Mouse (Mus musculus): ENCODE measurements around the gene Rhbdd3.
A peak's percentile ranks its signal among the peaks of the same experiment; 100 is the strongest.
"Not testable (repeated sequence)": the region's sequence is repeated elsewhere in the genome, so short reads cannot be mapped to it uniquely, and the experiment has no call there.

The Rhbdd3 gene

GRCm38 (mm10) chr11:5065056-5065821, 33.5 kb upstream of the Rhbdd3 start, which contains the start of gene Gas2l1:
Gas2l1 (minus strand) TSS chr11:5065327.
- DNase-seq: peak; percentile 30 to 43

- DNase-seq: no peak
These were observed 31.7 kb upstream of the Rhbdd3 start for GRCm38 (mm10) chr11:5067063-5067462.

GRCm38 (mm10) chr11:5068126-5068971, 30.4 kb upstream of the Rhbdd3 start:
- DNase-seq: no peak

GRCm38 (mm10) chr11:5074882-5075281, 23.8 kb upstream of the Rhbdd3 start:
- DNase-seq: no peak

- DNase-seq: no peak
These were observed 23.0 kb upstream of the Rhbdd3 start for GRCm38 (mm10) chr11:5075760-5076159.

GRCm38 (mm10) chr11:5076843-5077242, 21.9 kb upstream of the Rhbdd3 start:
- DNase-seq: not testable (repeated sequence)

- no peak for DNase-seq
These were observed 9.6 kb upstream of the Rhbdd3 start for GRCm38 (mm10) chr11:5089147-5089546.

GRCm38 (mm10) chr11:5091706-5092105, 7.0 kb upstream of the Rhbdd3 start:
- DNase-seq: no peak

GRCm38 (mm10) chr11:5095877-5096276, 2.8 kb upstream of the Rhbdd3 start:
- DNase-seq: no peak

- DNase-seq: no peak
These were observed 2.2 kb upstream of the Rhbdd3 start for GRCm38 (mm10) chr11:5096480-5097020.

- peak in 1 of 2 experiments; percentile 39 for DNase-seq
These were observed 541 bp upstream of the Rhbdd3 start for GRCm38 (mm10) chr11:5098035-5098735.

- peak; percentile 59 to 76 for DNase-seq
These were observed 954 bp downstream of the Rhbdd3 start for GRCm38 (mm10) chr11:5099576-5100183.

- DNase-seq: no peak
These were observed 1.6 kb downstream of the Rhbdd3 start for GRCm38 (mm10) chr11:5100283-5100682.

- DNase-seq: no peak
These were observed 2.1 kb downstream of the Rhbdd3 start for GRCm38 (mm10) chr11:5100801-5101200.

- no peak for DNase-seq
These were observed 2.9 kb downstream of the Rhbdd3 start for GRCm38 (mm10) chr11:5101641-5102040.

- no peak for DNase-seq
These were observed 3.7 kb downstream of the Rhbdd3 start for GRCm38 (mm10) chr11:5102384-5102783.

- no peak for DNase-seq
These were observed 5.3 kb downstream of the Rhbdd3 start for GRCm38 (mm10) chr11:5103986-5104509.

- DNase-seq: no peak
These were observed 10.7 kb downstream of the Rhbdd3 start for GRCm38 (mm10) chr11:5109441-5109840.

GRCm38 (mm10) chr11:5113645-5114044, 14.9 kb downstream of the Rhbdd3 start:
- DNase-seq: no peak

- peak; percentile 73 to 81 for DNase-seq
These were observed 16.3 kb downstream of the Rhbdd3 start for GRCm38 (mm10) chr11:5114931-5115581.

- no peak for DNase-seq
These were observed 27.0 kb downstream of the Rhbdd3 start for GRCm38 (mm10) chr11:5125713-5126112.
